Mouse (Mus musculus) cerebral cortex, adult 2 months (tissue): Measurements from ENCODE around the gene Lingo1.

Experiments
- WGBS: fragments of 180-500 bp; shearing (Covaris S2); methylation state at CpG from one replicate; pipeline ENCODE4 v1.1.7; 2018; 5-methylcytosine and 5-hydroxymethylcytosine counted together

Gene Lingo1

GRCm38 (mm10) chr9:56634406-56635120, 161.7 kb downstream of the Lingo1 start:
- 3% methylated on average over 25 of the region's 25 CpGs for WGBS

GRCm38 (mm10) chr9:56633449-56634225, 162.6 kb downstream of the Lingo1 start:
- 17% methylated on average over 13 of the region's 13 CpGs for WGBS

GRCm38 (mm10) chr9:56630945-56631344, 165.3 kb downstream of the Lingo1 start:
- WGBS, result 27% methylated on average over 4 of the region's 4 CpGs

GRCm38 (mm10) chr9:56629674-56630397, 166.4 kb downstream of the Lingo1 start:
- 52% methylated on average over 5 of the region's 5 CpGs for WGBS

- 46% methylated on average over 4 of the region's 4 CpGs for WGBS
These were observed 169.0 kb downstream of the Lingo1 start for GRCm38 (mm10) chr9:56627295-56627694.

- 51% methylated on average over 2 of the region's 2 CpGs for WGBS
These were observed 171.3 kb downstream of the Lingo1 start for GRCm38 (mm10) chr9:56624923-56625322.

- WGBS, result 52% methylated on average over 11 of the region's 11 CpGs
These were observed 172.9 kb downstream of the Lingo1 start for GRCm38 (mm10) chr9:56623361-56623760.

GRCm38 (mm10) chr9:56622761-56623160, 173.5 kb downstream of the Lingo1 start:
- WGBS, result 55% methylated on average over 7 of the region's 7 CpGs

- WGBS, result 33% methylated on average over 42 of the region's 42 CpGs
These were observed 175.5 kb downstream of the Lingo1 start for GRCm38 (mm10) chr9:56620512-56621371.

GRCm38 (mm10) chr9:56619715-56620114, 176.6 kb downstream of the Lingo1 start:
- WGBS, result 64% methylated on average over 23 of the region's 23 CpGs

GRCm38 (mm10) chr9:56618660-56619059, 177.6 kb downstream of the Lingo1 start:
- 84% methylated on average over 4 of the region's 4 CpGs for WGBS

GRCm38 (mm10) chr9:56616061-56616460, 180.2 kb downstream of the Lingo1 start:
- WGBS, result 80% methylated on average over 3 of the region's 3 CpGs

- WGBS, result 61% methylated on average over 12 of the region's 12 CpGs
These were observed 183.5 kb downstream of the Lingo1 start for GRCm38 (mm10) chr9:56612798-56613183.

GRCm38 (mm10) chr9:56611912-56612797, 184.1 kb downstream of the Lingo1 start:
- 72% methylated on average over 8 of the region's 8 CpGs for WGBS

- 55% methylated on average over 6 of the region's 6 CpGs for WGBS
These were observed 185.3 kb downstream of the Lingo1 start for GRCm38 (mm10) chr9:56610955-56611354.

GRCm38 (mm10) chr9:56610466-56610865, 185.8 kb downstream of the Lingo1 start:
- WGBS, result 65% methylated on average over 5 of the region's 5 CpGs

- WGBS, result 60% methylated on average over 5 of the region's 5 CpGs
These were observed 186.8 kb downstream of the Lingo1 start for GRCm38 (mm10) chr9:56609486-56609885.

GRCm38 (mm10) chr9:56608691-56609351, 187.4 kb downstream of the Lingo1 start:
- WGBS, result 65% methylated on average over 11 of the region's 11 CpGs

- 72% methylated on average over 16 of the region's 16 CpGs for WGBS
These were observed 190.1 kb downstream of the Lingo1 start for GRCm38 (mm10) chr9:56606082-56606740.
